Mouse (Mus musculus): ENCODE measurements at regions not wholly inside any gene's neighbourhood (a gene's known extent, or its start where the extent isn't known, plus 50 kb on each side); places are given as distances from the start of the nearest gene placed in this dataset.

- DNase-seq (ENCODE audit: low read depth) = no peak
These were observed 179.2 kb upstream of the Sh3bp4 start for GRCm38 (mm10) chr1:88891041-88891440.

- no peak for DNase-seq (ENCODE audit: low read depth)
These were observed 167.8 kb upstream of the Sh3bp4 start for GRCm38 (mm10) chr1:88902426-88902825.

- DNase-seq (ENCODE audit: low read depth) = no peak
These were observed 162.3 kb upstream of the Sh3bp4 start for GRCm38 (mm10) chr1:88907766-88908463.

GRCm38 (mm10) chr1:88908683-88909082 is 161.5 kb upstream of the Sh3bp4 start:
- DNase-seq (ENCODE audit: low read depth) = no peak

GRCm38 (mm10) chr1:88909314-88909713 is 160.9 kb upstream of the Sh3bp4 start:
- DNase-seq (ENCODE audit: low read depth) = no peak

GRCm38 (mm10) chr1:88909864-88910573 is 160.2 kb upstream of the Sh3bp4 start:
- no peak for DNase-seq (ENCODE audit: low read depth)

- DNase-seq (ENCODE audit: low read depth) = no peak
These were observed 158.5 kb upstream of the Sh3bp4 start for GRCm38 (mm10) chr1:88911724-88912123.

- DNase-seq (ENCODE audit: low read depth) = no peak
These were observed 153.6 kb upstream of the Sh3bp4 start for GRCm38 (mm10) chr1:88916531-88917050.

GRCm38 (mm10) chr1:88921401-88921800 is 148.8 kb upstream of the Sh3bp4 start:
- DNase-seq (ENCODE audit: low read depth) = no peak

- no peak for DNase-seq (ENCODE audit: low read depth)
These were observed 146.2 kb upstream of the Sh3bp4 start for GRCm38 (mm10) chr1:88923791-88924581.

GRCm38 (mm10) chr1:88935191-88935590 is 135.0 kb upstream of the Sh3bp4 start:
- no peak for DNase-seq (ENCODE audit: low read depth)

- no peak for DNase-seq (ENCODE audit: low read depth)
These were observed 134.4 kb upstream of the Sh3bp4 start for GRCm38 (mm10) chr1:88935779-88936178.

GRCm38 (mm10) chr1:88937327-88937726 is 132.9 kb upstream of the Sh3bp4 start:
- DNase-seq (ENCODE audit: low read depth) = no peak

GRCm38 (mm10) chr1:88938458-88938857 is 131.8 kb upstream of the Sh3bp4 start:
- DNase-seq (ENCODE audit: low read depth) = no peak

GRCm38 (mm10) chr1:88943039-88943438 is 127.2 kb upstream of the Sh3bp4 start:
- no peak for DNase-seq (ENCODE audit: low read depth)

- DNase-seq (ENCODE audit: low read depth) = no peak
These were observed 124.3 kb upstream of the Sh3bp4 start for GRCm38 (mm10) chr1:88945868-88946267.

GRCm38 (mm10) chr1:88946374-88946773 is 123.8 kb upstream of the Sh3bp4 start:
- DNase-seq (ENCODE audit: low read depth) = no peak

GRCm38 (mm10) chr1:88949911-88950310 is 120.3 kb upstream of the Sh3bp4 start:
- no peak for DNase-seq (ENCODE audit: low read depth)

- DNase-seq (ENCODE audit: low read depth) = no peak
These were observed 116.7 kb upstream of the Sh3bp4 start for GRCm38 (mm10) chr1:88953516-88953915.

GRCm38 (mm10) chr1:88954784-88955183 is 115.4 kb upstream of the Sh3bp4 start:
- DNase-seq (ENCODE audit: low read depth) = no peak

GRCm38 (mm10) chr1:88957061-88957460 is 113.2 kb upstream of the Sh3bp4 start:
- no peak for DNase-seq (ENCODE audit: low read depth)

GRCm38 (mm10) chr1:88959715-88960114 is 110.5 kb upstream of the Sh3bp4 start:
- DNase-seq (ENCODE audit: low read depth) = no peak

GRCm38 (mm10) chr1:88960142-88960541 is 110.1 kb upstream of the Sh3bp4 start:
- no peak for DNase-seq (ENCODE audit: low read depth)
